Mouse (Mus musculus) erythroblast, embryonic 14.5 days (primary cell): ENCODE data around the gene Nip7. TPM values are rescaled to one million over a fixed set of nuclear protein-coding genes. Genes with fewer than 3 reads are reported as not detected.
A peak's percentile ranks its signal among the peaks of the same experiment; 100 is the strongest.

Source experiments
- H3K27me3 ChIP-seq: 2 replicates; pipeline ENCODE4 v1.6.1; 2012; ENCODE audit warnings: inconsistent platforms; ENCODE audit not compliant: control insufficient read depth
- H3K36me3 ChIP-seq: 2 replicates; pipeline ENCODE4 v1.6.1; 2012; ENCODE audit warnings: mild to moderate bottlenecking, inconsistent platforms; ENCODE audit not compliant: control insufficient read depth
- H3K4me1 ChIP-seq: 2 replicates; pipeline ENCODE4 v1.6.1; 2012; ENCODE audit warnings: inconsistent platforms; ENCODE audit not compliant: control insufficient read depth
- H3K4me3 ChIP-seq: replicated peaks from 2 replicates; pipeline ENCODE3; 2012; ENCODE audit warnings: moderate library complexity, mild to moderate bottlenecking, inconsistent platforms
- H3K9me3 ChIP-seq: 2 replicates; pipeline ENCODE4 v1.6.1; 2012; ENCODE audit warnings: low read length, inconsistent platforms, mixed read lengths; ENCODE audit not compliant: control insufficient read depth
- GATA1 ChIP-seq: IDR thresholded peaks from 2 replicates; pipeline ENCODE4 v1.6.1; 2012; ENCODE audit warnings: low read length, inconsistent platforms, mixed read lengths
- TAL1 ChIP-seq: IDR thresholded peaks from 3 replicates; pipeline ENCODE4 v1.6.1; 2012; ENCODE audit warnings: low read length, inconsistent platforms, mixed read lengths
- polyA plus RNA-seq: library from polyadenylated mRNA; stranded (reverse); fragments of >175 nt; gene quantifications from 2 replicates; pipeline ENCODE4 v1.2.3, GENCODE M21; 2012

Gene Nip7
- polyA plus RNA-seq, 1 experiment, result 0.30 TPM

DNA sequence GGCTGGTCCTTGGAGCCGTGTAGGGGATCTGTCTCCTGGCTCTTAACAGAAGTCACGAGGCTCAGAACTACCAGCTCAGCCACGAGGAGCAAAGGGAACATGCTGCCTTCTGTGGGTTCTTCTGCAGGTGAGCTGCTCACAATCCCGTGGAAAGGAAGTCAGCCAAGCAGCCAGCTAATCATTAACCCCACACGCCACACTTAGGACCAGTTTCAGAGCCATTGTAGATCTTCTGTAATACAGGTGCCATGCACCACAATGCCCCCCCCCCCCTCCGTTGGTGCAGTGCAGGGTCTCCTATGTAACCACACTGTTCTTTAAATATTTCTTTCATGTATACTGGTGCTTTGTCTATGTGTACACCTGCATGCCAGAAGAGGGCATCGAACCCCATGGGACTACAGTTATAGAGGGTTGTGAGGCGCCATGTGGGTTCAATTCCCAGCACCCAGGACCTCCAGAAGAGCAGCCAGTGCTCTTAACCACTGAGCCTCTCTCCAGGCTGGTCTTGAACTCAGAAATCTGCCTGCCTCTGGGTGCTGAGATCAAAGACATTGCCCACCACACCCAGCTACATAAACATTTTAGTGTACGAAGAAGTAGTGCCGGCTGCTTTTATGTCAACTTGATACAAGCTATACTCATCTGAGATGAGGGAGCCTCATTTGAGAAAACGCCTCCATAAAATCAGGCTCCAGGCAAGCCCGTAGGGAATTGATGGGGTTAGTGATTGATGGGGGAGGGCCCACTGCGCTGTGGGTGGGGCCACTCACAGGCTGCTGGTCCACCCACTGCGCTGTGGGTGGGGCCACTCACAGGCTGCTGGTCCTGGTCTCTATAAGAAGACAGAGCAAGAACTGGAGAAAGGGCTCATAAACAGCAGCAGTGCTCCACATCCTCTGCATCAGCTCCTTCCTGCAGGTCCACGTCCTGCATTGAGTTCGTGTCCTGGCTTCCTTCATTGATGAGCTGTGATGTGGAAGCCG, 9.1 kb downstream of the Nip7 start, which contains the start of gene Tmed6:
Tmed6 (minus strand) TSS at position 134 of the 986 bp plus-strand sequence.
- H3K36me3 ChIP-seq, result peaks cover 22% of the 10 kb centered on the region
- no peaks in the 10 kb centered on the region for H3K9me3 ChIP-seq
- H3K27me3 ChIP-seq, result peaks cover 3% of the 10 kb centered on the region; the same call in 1 of the 2 replicates
- TF ChIP-seq TAL1 (no peak), GATA1 (no peak)
- H3K4me3 ChIP-seq, result peak within 1 kb of the TSS; percentile 45
- H3K4me1 ChIP-seq, result peaks cover 16% of the 10 kb centered on the region

DNA sequence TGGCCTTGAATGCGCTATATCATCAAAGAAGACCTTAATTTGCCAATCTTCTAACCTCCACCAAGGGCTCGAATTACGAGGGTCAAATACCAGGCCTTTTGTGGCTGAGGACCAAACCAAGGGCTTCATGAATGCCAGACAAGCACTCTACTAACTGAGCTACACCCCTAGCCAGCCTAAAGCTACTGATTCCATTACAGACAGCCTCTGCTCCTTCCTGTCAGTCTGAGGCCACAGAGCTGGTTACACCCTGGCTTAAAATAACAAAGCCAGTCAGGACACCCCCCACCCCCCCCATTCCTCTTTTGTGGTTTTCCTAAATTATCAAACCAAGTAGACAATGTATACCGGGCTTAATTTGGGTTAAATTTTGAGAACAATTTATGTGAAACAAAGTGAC, 17.0 kb downstream of the Nip7 start:
- TF ChIP-seq TAL1, result no peak
- no peak for TF ChIP-seq GATA1
- Histone ChIP-seq H3K4me1 (no peaks in the 10 kb centered on the region), H3K27me3 (no peaks in the 10 kb centered on the region), H3K4me3 (no peak overlapping the region), H3K9me3 (no peaks in the 10 kb centered on the region), H3K36me3 (peaks cover 99% of the 10 kb centered on the region)

DNA sequence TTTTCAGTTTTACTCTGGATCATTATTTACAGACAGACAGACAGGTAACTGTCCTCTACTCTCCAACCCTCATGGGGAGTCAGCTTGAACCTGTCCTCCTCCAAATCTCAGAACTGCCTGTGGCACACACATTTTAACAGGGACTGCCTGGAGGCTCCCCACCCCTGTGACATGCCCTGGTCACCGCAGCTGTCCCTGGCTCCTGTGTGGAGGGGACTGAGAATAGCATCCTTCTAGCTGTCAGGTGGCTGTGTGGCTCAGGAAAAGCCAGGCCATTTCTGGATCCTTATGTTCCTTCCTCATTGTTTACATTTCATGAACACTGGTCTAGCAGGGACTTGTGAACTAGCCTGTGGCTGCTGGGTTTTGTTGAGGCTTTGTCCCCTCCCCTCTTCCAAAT, 17.5 kb downstream of the Nip7 start:
- Histone ChIP-seq H3K4me1 (no peaks in the 10 kb centered on the region), H3K27me3 (no peaks in the 10 kb centered on the region), H3K9me3 (no peaks in the 10 kb centered on the region), H3K4me3 (no peak overlapping the region), H3K36me3 (peaks cover 99% of the 10 kb centered on the region)
- TF ChIP-seq TAL1 (no peak), GATA1 (no peak)

DNA sequence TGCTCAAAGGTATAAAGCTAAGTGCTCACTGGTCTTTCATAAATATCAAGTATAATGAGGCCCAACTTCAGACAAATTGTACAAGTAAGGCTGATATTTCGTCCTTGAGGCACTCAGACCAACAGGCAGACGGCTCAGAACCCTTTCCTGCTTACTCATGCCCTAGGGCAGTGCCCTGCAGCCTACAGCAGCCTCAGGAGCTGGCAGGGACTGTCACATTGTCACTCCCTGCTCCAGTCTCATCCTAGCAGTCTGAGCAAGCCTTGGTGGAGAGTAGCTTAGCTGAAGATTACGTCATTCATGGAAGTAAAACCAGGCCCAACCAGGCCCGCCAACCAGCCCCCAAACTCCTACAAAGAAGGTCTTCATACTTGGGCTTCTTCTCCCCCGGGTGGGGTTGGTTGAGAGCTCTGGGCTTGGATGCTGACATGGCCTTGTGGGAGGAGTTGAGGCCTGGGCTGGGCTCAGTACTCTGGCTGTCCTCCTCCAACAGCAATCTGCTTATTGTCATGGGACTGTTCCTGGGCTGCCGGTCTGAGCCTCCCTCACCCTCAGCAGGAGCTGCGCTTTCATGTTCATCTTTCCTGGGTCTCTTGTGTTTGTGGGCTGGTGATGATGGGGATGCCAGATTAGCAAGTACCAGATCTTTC, 19.7 kb downstream of the Nip7 start:
- no peak for TF ChIP-seq TAL1
- peaks cover 99% of the 10 kb centered on the region for H3K36me3 ChIP-seq
- H3K27me3 ChIP-seq, result no peaks in the 10 kb centered on the region
- H3K9me3 ChIP-seq, result no peaks in the 10 kb centered on the region
- no peak overlapping the region for H3K4me3 ChIP-seq
- H3K4me1 ChIP-seq, result no peaks in the 10 kb centered on the region

DNA sequence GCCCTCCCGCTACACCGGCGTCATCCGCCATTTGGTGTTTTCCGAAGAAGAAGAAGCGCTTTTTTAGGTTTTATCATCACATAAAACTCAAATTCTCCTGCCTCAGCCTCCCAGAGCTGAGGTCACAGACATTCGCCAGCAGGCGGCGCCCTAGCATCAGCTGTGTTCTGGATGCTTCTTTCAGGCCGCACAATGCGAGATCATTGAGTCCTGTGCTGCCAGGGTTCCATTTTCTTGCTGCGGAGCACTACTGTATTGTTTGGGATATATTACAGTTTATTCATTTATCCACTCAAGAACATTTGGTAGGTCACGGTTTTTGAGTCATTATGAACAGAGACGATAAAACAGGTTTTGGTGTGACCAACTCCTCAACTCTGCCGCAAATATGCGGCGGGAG, 28.7 kb downstream of the Nip7 start:
- Histone ChIP-seq H3K36me3 (peaks cover 87% of the 10 kb centered on the region), H3K9me3 (peaks cover 2% of the 10 kb centered on the region; the same call in 1 of the 2 replicates), H3K27me3 (no peaks in the 10 kb centered on the region), H3K4me3 (no peak overlapping the region), H3K4me1 (no peaks in the 10 kb centered on the region)
- TF ChIP-seq TAL1 (no peak), GATA1 (no peak)

DNA sequence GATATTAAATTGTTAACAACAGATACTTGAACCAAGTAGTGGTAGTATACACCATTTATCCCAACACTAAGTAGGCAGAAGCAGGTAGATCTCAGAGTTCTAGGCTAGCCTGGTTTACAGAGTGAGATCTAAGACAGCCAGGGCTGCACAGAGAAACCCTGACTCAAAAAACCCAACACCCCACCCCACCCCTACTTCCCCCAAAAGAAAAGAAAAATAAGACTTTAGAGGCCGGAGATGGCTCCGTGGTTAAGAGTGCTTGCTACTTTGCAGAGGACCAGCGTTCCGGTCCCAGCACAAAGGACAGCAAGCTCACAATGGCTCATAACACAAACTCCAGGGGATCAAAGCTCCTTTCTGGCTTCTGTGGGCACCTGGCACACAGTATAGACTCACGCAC, 29.3 kb downstream of the Nip7 start:
- TF ChIP-seq GATA1, result no peak
- TF ChIP-seq TAL1, result no peak
- no peaks in the 10 kb centered on the region for H3K4me1 ChIP-seq
- H3K4me3 ChIP-seq, result no peak overlapping the region
- H3K9me3 ChIP-seq, result peaks cover 2% of the 10 kb centered on the region; the same call in 1 of the 2 replicates
- H3K27me3 ChIP-seq, result no peaks in the 10 kb centered on the region
- H3K36me3 ChIP-seq, result peaks cover 87% of the 10 kb centered on the region

DNA sequence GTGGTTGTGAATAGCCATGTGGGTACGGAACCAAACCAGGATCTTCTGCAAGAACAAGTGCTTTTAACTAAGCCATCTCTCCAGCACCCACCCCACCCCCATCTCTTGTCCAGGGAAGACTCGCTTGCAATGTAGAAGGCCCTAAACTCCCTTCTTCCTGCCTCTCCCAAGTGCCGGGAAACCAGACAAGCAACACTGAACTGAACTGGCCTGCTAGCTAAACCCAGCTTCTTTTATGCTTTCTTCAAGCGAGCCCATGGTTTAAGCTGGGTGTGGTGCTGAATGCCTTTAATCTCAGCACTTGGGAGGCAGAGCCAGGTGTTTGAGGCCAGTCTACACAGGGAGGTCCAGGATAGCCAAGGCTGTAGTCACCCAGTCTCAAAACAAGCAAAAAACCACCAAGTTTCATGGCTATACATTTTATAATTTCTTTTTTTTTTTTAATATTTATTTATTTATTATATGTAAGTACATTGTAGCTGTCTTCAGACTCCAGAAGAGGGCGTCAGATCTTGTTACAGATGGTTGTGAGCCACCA, 31.9 kb downstream of the Nip7 start:
- no peak overlapping the region for H3K4me3 ChIP-seq
- H3K9me3 ChIP-seq, result peaks cover 2% of the 10 kb centered on the region; the same call in 1 of the 2 replicates
- H3K36me3 ChIP-seq, result peaks cover 84% of the 10 kb centered on the region
- H3K27me3 ChIP-seq, result no peaks in the 10 kb centered on the region
- TF ChIP-seq TAL1, result no peak
- no peak for TF ChIP-seq GATA1
- peaks cover 6% of the 10 kb centered on the region for H3K4me1 ChIP-seq

DNA sequence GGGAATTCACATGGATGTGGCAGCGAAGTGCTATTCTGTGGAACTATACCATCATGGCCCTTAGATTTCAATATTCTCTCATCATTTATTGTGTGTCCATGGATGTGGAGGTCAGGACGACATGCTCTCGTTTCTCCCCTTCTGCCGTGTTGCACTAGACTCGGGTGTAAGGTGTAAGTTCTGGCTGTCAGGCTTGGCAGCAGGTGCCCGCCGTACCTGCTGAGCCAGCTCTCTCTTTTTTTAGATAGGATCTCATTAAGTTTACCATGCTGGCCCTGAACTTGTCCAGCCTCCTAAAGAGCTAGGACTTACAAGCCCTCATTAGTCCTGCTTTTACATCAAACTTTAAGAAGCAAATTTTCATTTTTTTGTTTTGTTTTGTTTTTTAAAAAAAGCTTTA, 33.9 kb downstream of the Nip7 start:
- TF ChIP-seq GATA1, result no peak
- TF ChIP-seq TAL1, result no peak
- no peaks in the 10 kb centered on the region for H3K27me3 ChIP-seq
- no peak overlapping the region for H3K4me3 ChIP-seq
- peaks cover 2% of the 10 kb centered on the region; the same call in 1 of the 2 replicates for H3K9me3 ChIP-seq
- peaks cover 77% of the 10 kb centered on the region for H3K36me3 ChIP-seq
- H3K4me1 ChIP-seq, result peaks cover 26% of the 10 kb centered on the region

DNA sequence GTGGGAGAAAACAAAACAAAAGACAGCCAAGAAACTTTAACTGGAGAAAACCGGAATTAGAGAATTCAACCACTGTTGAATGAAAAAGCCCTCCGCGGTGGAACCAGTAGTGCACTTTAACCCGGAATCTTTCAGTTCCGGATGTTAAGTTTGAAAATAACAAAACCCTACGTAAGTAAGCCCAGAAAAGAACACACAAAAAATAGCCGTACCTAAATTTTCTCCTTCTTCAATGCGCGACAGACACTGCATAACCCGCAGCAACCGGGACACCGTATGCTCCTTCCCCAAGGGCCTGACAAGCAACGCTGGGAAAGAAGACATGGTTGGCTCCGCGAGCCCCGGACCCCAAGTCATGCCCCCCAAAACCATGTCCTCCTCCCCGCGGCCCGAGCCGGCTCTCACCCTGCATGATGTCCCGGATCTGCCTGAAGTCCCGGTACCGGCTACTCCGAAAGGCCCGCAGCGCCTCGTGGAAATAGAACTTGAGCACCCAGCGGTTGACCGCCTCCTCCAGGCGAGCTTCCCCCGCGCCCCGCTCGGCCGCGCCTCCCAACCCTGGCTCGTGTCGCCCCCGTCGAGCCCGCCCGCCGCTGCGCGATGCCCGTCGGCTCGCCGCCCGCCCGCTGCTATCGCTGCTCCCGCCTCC, 39.2 kb downstream of the Nip7 start:
- Histone ChIP-seq H3K4me1 (peaks cover 36% of the 10 kb centered on the region), H3K27me3 (no peaks in the 10 kb centered on the region), H3K9me3 (no peaks in the 10 kb centered on the region), H3K4me3 (peak overlapping the region; percentile 95), H3K36me3 (peaks cover 33% of the 10 kb centered on the region)
- no peak for TF ChIP-seq TAL1
- TF ChIP-seq GATA1, result no peak
